ENCODE assay signal across 28 mouse cellular contexts in the genomic region with DNA sequence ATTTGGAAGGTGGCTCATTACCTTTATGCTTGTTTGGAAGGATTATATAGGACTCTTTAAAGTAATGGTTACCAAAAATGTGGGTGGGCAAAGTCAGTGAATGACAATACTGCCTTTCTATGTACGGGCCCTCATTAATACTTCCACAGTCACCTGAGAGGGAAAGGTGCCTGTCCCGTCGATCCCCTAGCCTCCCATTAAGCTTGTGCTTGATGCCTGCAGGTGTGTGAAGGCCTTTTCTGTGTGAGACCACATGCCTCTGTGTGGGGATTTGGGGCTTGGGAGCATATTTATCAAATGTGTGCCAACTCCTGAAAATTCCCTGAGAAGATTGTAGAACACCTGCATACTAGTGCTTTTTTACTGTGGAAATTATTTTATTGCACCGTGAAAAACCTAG.
"Had no signal": no experiment of that assay in that cellular context is flagged by ENCODE, and none has a peak within 500 bp of the region (broad histone marks: within the 10 kb centered on the region; RNA-seq: fewer than 3 reads in every experiment).

No protein-coding gene starts in this region.

- H3K4me1 ChIP-seq: embryonic facial prominence, embryonic 10.5 days; embryonic facial prominence, embryonic 12.5 days; embryonic facial prominence, embryonic 13.5 days; embryonic facial prominence, embryonic 15.5 days; forebrain, embryonic 10.5 days; forebrain, embryonic 12.5 days; forebrain, embryonic 13.5 days; forebrain, embryonic 15.5 days had no signal

- ATAC-seq: forebrain, embryonic 13.5 days; forebrain, embryonic 14.5 days; forebrain, embryonic 15.5 days; forebrain, embryonic 16.5 days; forebrain, postnatal 0 days had no signal

- DNase-seq: cerebellum, adult 8-10 months; cerebellum, adult 9-10 months; cerebellum, adult 9-11 months; cerebellum, postnatal 10 days; cerebellum, postnatal 14 days; cerebellum, postnatal 25 days; cerebellum, postnatal 36 days; embryo, embryonic 11 days; forebrain, postnatal 0 days; gastrocnemius, adult 2 months; gastrocnemius, postnatal 10 days; gastrocnemius, postnatal 14 days; gastrocnemius, postnatal 25 days; gastrocnemius, postnatal 36 days; heart, adult 11 months; heart, adult 18-20 months; heart, adult 2 months had no signal

- H3K27me3 ChIP-seq: embryonic facial prominence, embryonic 12.5 days; embryonic facial prominence, embryonic 13.5 days; embryonic facial prominence, embryonic 15.5 days; forebrain, embryonic 12.5 days; forebrain, embryonic 13.5 days; forebrain, embryonic 15.5 days had no signal

- H3K9ac ChIP-seq: embryonic facial prominence, embryonic 12.5 days; embryonic facial prominence, embryonic 13.5 days; embryonic facial prominence, embryonic 15.5 days; forebrain, embryonic 12.5 days; forebrain, embryonic 13.5 days; forebrain, embryonic 15.5 days; forebrain, postnatal 0 days had no signal

- H3K9me3 ChIP-seq: embryonic facial prominence, embryonic 10.5 days; embryonic facial prominence, embryonic 12.5 days; embryonic facial prominence, embryonic 13.5 days; embryonic facial prominence, embryonic 15.5 days; forebrain, embryonic 10.5 days; forebrain, embryonic 12.5 days; forebrain, embryonic 13.5 days; forebrain, embryonic 15.5 days had no signal

- H3K27ac ChIP-seq: embryonic facial prominence, embryonic 10.5 days; embryonic facial prominence, embryonic 12.5 days; embryonic facial prominence, embryonic 13.5 days; embryonic facial prominence, embryonic 15.5 days; forebrain, embryonic 10.5 days; forebrain, embryonic 12.5 days; forebrain, embryonic 13.5 days; forebrain, embryonic 15.5 days; gastrocnemius, adult 2 months; heart, adult 2 months had no signal

- H3K36me3 ChIP-seq: embryonic facial prominence, embryonic 10.5 days; embryonic facial prominence, embryonic 12.5 days; embryonic facial prominence, embryonic 13.5 days; embryonic facial prominence, embryonic 15.5 days; forebrain, embryonic 10.5 days; forebrain, embryonic 12.5 days; forebrain, embryonic 15.5 days had no signal

- H3K4me2 ChIP-seq: embryonic facial prominence, embryonic 12.5 days; embryonic facial prominence, embryonic 13.5 days; embryonic facial prominence, embryonic 15.5 days; forebrain, embryonic 12.5 days; forebrain, embryonic 13.5 days; forebrain, embryonic 15.5 days had no signal

- H3K4me3 ChIP-seq: embryonic facial prominence, embryonic 10.5 days; embryonic facial prominence, embryonic 12.5 days; embryonic facial prominence, embryonic 13.5 days; embryonic facial prominence, embryonic 15.5 days; erythroblast, embryonic 14.5 days; forebrain, embryonic 10.5 days; forebrain, embryonic 12.5 days; forebrain, embryonic 13.5 days; forebrain, embryonic 15.5 days; gastrocnemius, adult 2 months; heart, adult 2 months had no signal
